In the genomic region with DNA sequence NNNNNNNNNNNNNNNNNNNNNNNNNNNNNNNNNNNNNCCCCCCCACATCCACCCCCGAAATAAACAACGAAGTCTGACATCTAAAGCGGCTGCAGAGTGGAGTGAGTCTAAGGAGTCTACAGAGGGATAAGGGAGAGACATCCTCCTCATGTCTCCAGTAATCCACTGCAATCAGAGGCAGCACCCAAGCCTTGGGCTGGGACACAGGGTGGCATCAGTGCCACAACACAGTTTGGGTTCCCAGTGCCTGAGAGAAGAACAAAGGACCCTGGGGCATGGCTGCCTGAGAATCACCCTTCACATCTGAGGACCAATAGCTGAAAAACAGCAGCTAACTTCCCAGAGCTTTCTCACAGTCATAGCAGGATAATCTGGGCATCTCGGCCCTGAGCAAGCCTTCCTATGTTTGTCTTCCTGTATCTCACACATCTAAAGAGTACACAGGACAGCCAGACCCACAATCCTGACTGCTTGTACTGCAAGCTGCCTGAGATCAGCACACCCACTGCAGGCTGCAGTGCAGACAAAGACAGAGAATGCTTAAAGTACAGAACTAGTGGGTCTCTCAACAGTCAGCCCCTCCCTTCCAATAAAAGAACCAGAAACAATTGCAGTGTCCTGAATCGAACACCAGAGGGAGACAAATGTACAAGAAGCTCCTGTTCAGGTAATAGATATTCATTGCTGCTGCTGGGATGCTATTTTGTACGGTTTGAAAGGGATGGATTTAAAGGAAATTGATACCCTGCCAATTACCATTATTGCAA, we compare ENCODE assay signal across 9 mouse cellular contexts. TPM values are rescaled to one million over a fixed set of nuclear protein-coding genes. Genes with fewer than 3 reads are reported as not detected.
DNase-seq lines count a peak whose midpoint lies in the region; ATAC-seq and TF ChIP-seq lines count a peak whose summit lies in the region.
"Had no signal": no experiment of that assay in that cellular context is flagged by ENCODE, and none has a peak within 500 bp of the region (broad histone marks: within the 10 kb centered on the region; RNA-seq: fewer than 3 reads in every experiment).

No protein-coding gene starts in this region.

- no peaks in the 10 kb centered on the region for H3K9me3 ChIP-seq in lung, embryonic 14.5 days (ENCODE audit: low read depth, low read length)
- no peaks in the 10 kb centered on the region for H3K9me3 ChIP-seq in embryonic facial prominence, embryonic 10.5 days
- no peaks in the 10 kb centered on the region for H3K9me3 ChIP-seq in intestine, postnatal 0 days (ENCODE audit: control insufficient read depth)
- H3K9me3 ChIP-seq in midbrain, embryonic 12.5 days = no peaks in the 10 kb centered on the region
- H3K9me3 ChIP-seq: megakaryocyte, embryonic 14.5 days had no signal

- H3K4me2 ChIP-seq in lung, embryonic 14.5 days = no peak overlapping the region
- H3K4me2 ChIP-seq in intestine, postnatal 0 days (replicated peaks; ENCODE audit: low read depth) = no peak overlapping the region
- no peak overlapping the region for H3K4me2 ChIP-seq in midbrain, embryonic 12.5 days (replicated peaks)

- WGBS in lung, embryonic 14.5 days = 62% methylated on average over 6 of the region's 6 CpGs
- WGBS in lung, adult 2 months = 52% methylated on average over 6 of the region's 6 CpGs
- whole genome bisulfite sequencing in embryonic facial prominence, embryonic 10.5 days = 59% methylated on average over 6 of the region's 6 CpGs
- 51% methylated on average over 6 of the region's 6 CpGs for WGBS in intestine, postnatal 0 days
- WGBS in midbrain, embryonic 12.5 days = 51% methylated on average over 5 of the region's 6 CpGs

- peak; percentile 35; the same call in 1 of the 2 replicates for ATAC-seq in lung, embryonic 14.5 days (ENCODE audit: insufficient read depth)
- no peak for ATAC-seq in intestine, postnatal 0 days
- peak; percentile 69 for ATAC-seq in midbrain, embryonic 12.5 days (ENCODE audit: low FRiP score, low read depth)

- no peak overlapping the region for H3K27ac ChIP-seq in lung, embryonic 14.5 days (ENCODE audit: low read depth)
- no peak overlapping the region for H3K27ac ChIP-seq in embryonic facial prominence, embryonic 10.5 days (replicated peaks)
- no peak overlapping the region for H3K27ac ChIP-seq in intestine, postnatal 0 days (ENCODE audit: low read depth, low read length)
- H3K27ac ChIP-seq in midbrain, embryonic 12.5 days (replicated peaks) = no peak overlapping the region

- no peak for TF ChIP-seq POLR2A in lung, adult 2 months (IDR thresholded peaks at IDR 0.05; ENCODE audit: borderline replicate concordance, extremely low read depth, low read depth, low read length)

- H3K4me1 ChIP-seq in lung, embryonic 14.5 days (ENCODE audit: insufficient read depth) = no peaks in the 10 kb centered on the region
- no peaks in the 10 kb centered on the region for H3K4me1 ChIP-seq in lung, adult 2 months (ENCODE audit: control insufficient read depth, insufficient read depth, low read length)
- no peaks in the 10 kb centered on the region for H3K4me1 ChIP-seq in embryonic facial prominence, embryonic 10.5 days
- H3K4me1 ChIP-seq in intestine, postnatal 0 days (replicated peaks; ENCODE audit: control insufficient read depth, insufficient read depth, low read length) = no peaks in the 10 kb centered on the region
- H3K4me1 ChIP-seq in midbrain, embryonic 12.5 days = peaks cover 2% of the 10 kb centered on the region; the same call in 1 of the 2 replicates
- H3K4me1 ChIP-seq: megakaryocyte, embryonic 14.5 days had no signal

- peak; percentile 81 for DNase-seq in lung, embryonic 14.5 days
- no peak for DNase-seq in lung, adult 2 months
- peak; percentile 16 for DNase-seq in T-cell, adult 2 months (ENCODE audit: low spot score)
- peak; percentile 29 for DNase-seq in embryonic facial prominence, embryonic 10.5 days (ENCODE audit: low spot score)
- DNase-seq in urinary bladder, postnatal 10 days (ENCODE audit: low spot score) = no peak
- no peak for DNase-seq in adrenal gland, postnatal 4 days (ENCODE audit: low spot score in 2 of 2)

- peak; percentile 72 for TF ChIP-seq CTCF in lung, embryonic 14.5 days (IDR thresholded peaks at IDR 0.05; ENCODE audit: low read depth)
- TF ChIP-seq CTCF in lung, adult 2 months (IDR thresholded peaks at IDR 0.05; ENCODE audit: insufficient read depth, low read length) = no peak
- TF ChIP-seq CTCF in intestine, postnatal 0 days (IDR thresholded peaks at IDR 0.05; ENCODE audit: low read depth) = peak; percentile 82

- H3K36me3 ChIP-seq in lung, embryonic 14.5 days (ENCODE audit: insufficient read depth) = no peaks in the 10 kb centered on the region
- H3K36me3 ChIP-seq in embryonic facial prominence, embryonic 10.5 days (replicated peaks) = no peaks in the 10 kb centered on the region
- H3K36me3 ChIP-seq in intestine, postnatal 0 days (ENCODE audit: control insufficient read depth, insufficient read depth) = no peaks in the 10 kb centered on the region
- no peaks in the 10 kb centered on the region for H3K36me3 ChIP-seq in midbrain, embryonic 12.5 days

- H3K9ac ChIP-seq in lung, embryonic 14.5 days = no peak overlapping the region
- H3K9ac ChIP-seq in intestine, postnatal 0 days (ENCODE audit: low read depth, low read length) = no peak overlapping the region
- H3K9ac ChIP-seq in midbrain, embryonic 12.5 days (replicated peaks) = no peak overlapping the region

- H3K27me3 ChIP-seq in lung, embryonic 14.5 days (ENCODE audit: insufficient read depth, low read length) = no peaks in the 10 kb centered on the region
- H3K27me3 ChIP-seq in embryonic facial prominence, embryonic 10.5 days (replicated peaks; ENCODE audit: low read depth, poor library complexity, severe bottlenecking) = no peaks in the 10 kb centered on the region
- no peaks in the 10 kb centered on the region for H3K27me3 ChIP-seq in intestine, postnatal 0 days (replicated peaks; ENCODE audit: control insufficient read depth, insufficient read depth, low read length)
- 0 out of 2 replicates have a peak, but pooled peaks cover 4% of the 10 kb centered on the region for H3K27me3 ChIP-seq in midbrain, embryonic 12.5 days
- H3K27me3 ChIP-seq: megakaryocyte, embryonic 14.5 days had no signal

- H3K4me3 ChIP-seq in lung, embryonic 14.5 days (ENCODE audit: low read depth, low read length) = no peak overlapping the region
- no peak overlapping the region for H3K4me3 ChIP-seq in lung, adult 2 months (replicated peaks; ENCODE audit: extremely low read depth, low read depth, low read length)
- H3K4me3 ChIP-seq in embryonic facial prominence, embryonic 10.5 days = no peak overlapping the region
- H3K4me3 ChIP-seq in intestine, postnatal 0 days (ENCODE audit: low read depth, low read length) = no peak overlapping the region
- no peak overlapping the region for H3K4me3 ChIP-seq in midbrain, embryonic 12.5 days
- H3K4me3 ChIP-seq: megakaryocyte, embryonic 14.5 days had no signal

RNA-seq across cellular contexts. Expression of gene Smpdl3a, which starts 54.0 kb away (rescaled TPM):
- polyA plus RNA-seq in lung, embryonic 14.5 days (2014; fragmentation: Nextera tagmentation; extraction: Ambion mirVana) = 15.2 and 18.6 TPM in 2 replicates
- 167 and 190 TPM in 2 replicates for polyA plus RNA-seq in lung, adult 2 months (2012; rRNA removed)
- 5.3 and 5.5 TPM in 2 replicates for polyA plus RNA-seq in embryonic facial prominence, embryonic 10.5 days (2016; fragmentation: Nextera tagmentation; extraction: Ambion mirVana)
- polyA plus RNA-seq in intestine, postnatal 0 days (2015; fragmentation: Nextera tagmentation; extraction: Ambion mirVana) = 209 and 216 TPM in 2 replicates
- 8.3 and 10.1 TPM in 2 replicates for polyA plus RNA-seq in midbrain, embryonic 12.5 days (2016; fragmentation: Nextera tagmentation; extraction: Ambion mirVana)
- 10 to 100 TPM; 32.8 to 36.0 TPM for total RNA-seq in adrenal gland, postnatal 4 days (2021)

Comparison
In these comparisons a context has a peak if more than half of its experiments do, and no peak if none do; other contexts are left out.
1. DNase-seq: peak in lung, embryonic 14.5 days (single experiment), T-cell, adult 2 months (single experiment) and embryonic facial prominence, embryonic 10.5 days (single experiment); none in lung, adult 2 months (single experiment), urinary bladder, postnatal 10 days (single experiment) and adrenal gland, postnatal 4 days (0 of 2).